ENCODE assay signal across 10 mouse cellular contexts in the genomic region with DNA sequence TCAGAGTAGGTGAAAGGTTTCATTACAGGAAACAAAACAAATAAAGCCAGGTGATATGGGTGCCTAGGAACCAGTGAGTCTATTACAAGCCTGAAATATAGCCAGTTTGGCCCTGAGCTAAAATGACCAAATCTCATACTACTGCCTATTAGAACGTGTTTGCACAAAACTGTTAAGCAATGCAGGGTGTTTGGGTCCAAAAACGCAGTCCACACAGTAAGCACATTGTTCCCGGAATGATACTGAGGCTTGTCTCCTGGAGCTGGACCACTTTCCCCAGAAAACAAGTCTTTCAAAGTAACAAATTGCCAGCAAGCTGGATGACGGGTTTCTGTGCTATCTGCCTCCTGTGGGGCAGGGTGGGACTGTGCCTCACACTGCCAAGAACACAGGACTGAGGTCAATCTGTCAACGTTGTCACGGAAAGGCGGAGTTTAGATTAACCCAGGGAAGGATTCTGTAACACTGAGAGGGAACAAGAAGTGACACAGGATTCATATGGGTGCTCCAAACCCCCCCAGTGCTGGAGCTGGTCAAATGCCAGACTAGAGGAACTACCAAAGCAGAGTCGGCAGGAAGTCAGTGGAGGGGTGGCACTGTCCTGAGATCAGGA.
DNase-seq lines count a peak whose midpoint lies in the region; ATAC-seq and TF ChIP-seq lines count a peak whose summit lies in the region.
"Had no signal": no experiment of that assay in that cellular context is flagged by ENCODE, and none has a peak within 500 bp of the region (broad histone marks: within the 10 kb centered on the region; RNA-seq: fewer than 3 reads in every experiment).

No protein-coding gene starts in this region.

- WGBS in heart, adult 2 months, result 11% methylated on average over 8 of the region's 8 CpGs
- 44% methylated on average over 8 of the region's 8 CpGs for WGBS in heart, embryonic 10.5 days
- WGBS in hindbrain, postnatal 0 days, result 43% methylated on average over 8 of the region's 8 CpGs

- peaks cover 18% of the 10 kb centered on the region for H3K4me1 ChIP-seq in heart, adult 2 months (ENCODE audit: control insufficient read depth, insufficient read depth, low read length)
- H3K4me1 ChIP-seq in heart, embryonic 10.5 days, result peaks cover 22% of the 10 kb centered on the region
- H3K4me1 ChIP-seq in hindbrain, postnatal 0 days (ENCODE audit: insufficient read depth, low read length), result no peaks in the 10 kb centered on the region
- H3K4me1 ChIP-seq: hindbrain, embryonic 15.5 days had no signal

- peak; percentile 62 to 83 for DNase-seq in heart, adult 2 months
- no peak for DNase-seq in heart, embryonic 10.5 days (ENCODE audit: low spot score)
- DNase-seq in adrenal gland, postnatal 10 days, result peak; percentile 22
- DNase-seq in heart, adult 9 months (ENCODE audit: low spot score in 2 of 2), result peak; percentile 87 to 90
- DNase-seq in lung, postnatal 10 days, result peak; percentile 46
- DNase-seq in hindbrain, postnatal 0 days (ENCODE audit: low spot score), result no peak
- DNase-seq in left cerebral cortex, postnatal 14 days (ENCODE audit: low spot score in 2 of 2), result no peak
- DNase-seq in frontal cortex, postnatal 10 days (ENCODE audit: low spot score in 2 of 2), result no peak
- DNase-seq: liver, embryonic 13.5 days had no signal

- H3K79me2 ChIP-seq in heart, adult 2 months (replicated peaks; ENCODE audit: control insufficient read depth, insufficient read depth, low read length), result no peaks in the 10 kb centered on the region

- H3K9me3 ChIP-seq in heart, embryonic 10.5 days, result no peaks in the 10 kb centered on the region
- no peaks in the 10 kb centered on the region for H3K9me3 ChIP-seq in hindbrain, postnatal 0 days (ENCODE audit: low read length)
- H3K9me3 ChIP-seq: hindbrain, embryonic 15.5 days; liver, embryonic 13.5 days had no signal

- 0 out of 2 replicates have a peak, but pooled peaks have one; percentile 42 for TF ChIP-seq POLR2A in heart, adult 2 months (IDR thresholded peaks at IDR 0.05; ENCODE audit: insufficient read depth, low read depth, low read length)

- intact Hi-C loops in heart, adult 2 months (cut with DNase I), result no loop called here
- intact Hi-C loops in left cerebral cortex, postnatal 14 days (cut with DNase I), result no loop called here

- no peak for ATAC-seq in hindbrain, postnatal 0 days

- peak; percentile 46 for TF ChIP-seq CTCF in heart, adult 2 months (IDR thresholded peaks at IDR 0.05)
- TF ChIP-seq CTCF in hindbrain, postnatal 0 days (IDR thresholded peaks at IDR 0.05; ENCODE audit: low read depth), result no peak

- 0 out of 2 replicates have a peak overlapping the region, but pooled peaks have one; percentile 16 for H3K9ac ChIP-seq in heart, adult 2 months (ENCODE audit: low read depth, low read length)
- no peak overlapping the region for H3K9ac ChIP-seq in hindbrain, postnatal 0 days (replicated peaks; ENCODE audit: low read length)
- H3K9ac ChIP-seq: hindbrain, embryonic 15.5 days; liver, embryonic 13.5 days had no signal

- no peaks in the 10 kb centered on the region for H3K27me3 ChIP-seq in heart, adult 2 months (ENCODE audit: control insufficient read depth, insufficient read depth, low read length)
- no peaks in the 10 kb centered on the region for H3K27me3 ChIP-seq in heart, embryonic 10.5 days (ENCODE audit: insufficient read depth, poor library complexity, severe bottlenecking)
- H3K27me3 ChIP-seq in hindbrain, postnatal 0 days (ENCODE audit: insufficient read depth, low read length), result no peaks in the 10 kb centered on the region
- H3K27me3 ChIP-seq: hindbrain, embryonic 15.5 days; liver, embryonic 13.5 days had no signal

- peaks cover 7% of the 10 kb centered on the region; the same call in 1 of the 2 replicates for H3K36me3 ChIP-seq in heart, adult 2 months (ENCODE audit: control insufficient read depth, insufficient read depth, low read length)
- H3K36me3 ChIP-seq in heart, embryonic 10.5 days, result no peaks in the 10 kb centered on the region
- no peaks in the 10 kb centered on the region for H3K36me3 ChIP-seq in hindbrain, postnatal 0 days (ENCODE audit: insufficient read depth, low read length)
- H3K36me3 ChIP-seq: hindbrain, embryonic 15.5 days; liver, embryonic 13.5 days had no signal

- TF ChIP-seq EP300 in heart, adult 2 months (IDR thresholded peaks at IDR 0.05; ENCODE audit: insufficient read depth, low read depth, low read length), result peak; percentile 62; the same call in 1 of the 2 replicates

- no peak overlapping the region for H3K4me3 ChIP-seq in heart, adult 2 months
- H3K4me3 ChIP-seq in heart, embryonic 10.5 days, result no peak overlapping the region
- H3K4me3 ChIP-seq in hindbrain, postnatal 0 days (ENCODE audit: low read length), result no peak overlapping the region
- H3K4me3 ChIP-seq: hindbrain, embryonic 15.5 days; liver, embryonic 13.5 days had no signal

- peak overlapping the region; percentile 48 for H3K27ac ChIP-seq in heart, adult 2 months
- H3K27ac ChIP-seq in heart, embryonic 10.5 days, result no peak overlapping the region
- no peak overlapping the region for H3K27ac ChIP-seq in hindbrain, postnatal 0 days
- H3K27ac ChIP-seq: hindbrain, embryonic 15.5 days; liver, embryonic 13.5 days had no signal

- no peak overlapping the region for H3K4me2 ChIP-seq in hindbrain, postnatal 0 days (ENCODE audit: low read depth, low read length)
- H3K4me2 ChIP-seq: hindbrain, embryonic 15.5 days; liver, embryonic 13.5 days had no signal

Comparison
In these comparisons a context has a peak if more than half of its experiments do, and no peak if none do; other contexts are left out.
1. DNase-seq: peak in heart, adult 2 months (2 of 2), adrenal gland, postnatal 10 days (single experiment), heart, adult 9 months (2 of 2) and lung, postnatal 10 days (single experiment); none in heart, embryonic 10.5 days (single experiment), hindbrain, postnatal 0 days (single experiment), left cerebral cortex, postnatal 14 days (0 of 2) and frontal cortex, postnatal 10 days (0 of 2).